Mouse (Mus musculus): ENCODE measurements around the gene Gm39115.

GRCm38 (mm10) chr7:142145413-142145940, 9.6 kb upstream of the Gm39115 start:
- TF ChIP-seq CTCF (IDR thresholded peaks at IDR 0.05; ENCODE audit: extremely low read depth, insufficient read length, insufficient replicate concordance, low read depth, low read length) (peak; percentile 27; the same call in 1 of the 2 replicates), POLR2A (IDR thresholded peaks at IDR 0.05; ENCODE audit: low read depth, low read length) (no peak)

Data from small intestine, adult 2 months (tissue).